Mouse (Mus musculus): ENCODE results near the gene Cir1. TPM values are rescaled to one million over a fixed set of nuclear protein-coding genes. Genes with fewer than 3 reads are reported as not detected.
A peak's percentile ranks its signal among the peaks of the same experiment; 100 is the strongest.

The Cir1 gene
- polyA plus RNA-seq, 1 experiment from 2014 or later: 21.0 TPM

DNA sequence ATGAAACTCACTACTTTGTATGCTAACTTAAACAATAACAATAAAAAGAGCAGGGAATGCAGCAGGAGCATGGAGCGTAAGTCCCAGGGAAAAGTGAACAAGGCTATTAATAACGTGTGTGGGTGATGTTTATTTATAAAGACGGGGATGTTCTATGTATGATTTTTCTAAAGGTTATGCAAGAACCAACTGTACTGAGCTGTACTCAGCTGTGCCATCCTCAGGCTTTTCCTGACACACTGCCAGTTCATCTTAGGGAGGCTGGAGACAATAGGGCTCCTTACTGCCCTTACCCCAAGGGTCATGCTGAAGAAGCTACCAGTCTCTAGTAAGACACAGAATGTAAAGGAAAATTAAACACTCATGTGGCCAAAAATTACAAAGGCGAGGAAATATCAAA is 21.4 kb downstream of the Cir1 start:
- no peak overlapping the region for H3K4me2 ChIP-seq (ENCODE audit: low read depth)
- no peak overlapping the region for H3K27ac ChIP-seq (ENCODE audit: low read depth, low read length)
- H3K27me3 ChIP-seq (ENCODE audit: control insufficient read depth, insufficient read depth, low read length): no peaks in the 10 kb centered on the region
- DNase-seq (ENCODE audit: low spot score) (no peak), ATAC-seq (ENCODE audit: insufficient read depth, low FRiP score, low TSS enrichment) (no peak)
- 93% methylated on average over 4 of the region's 4 CpGs for WGBS
- H3K9ac ChIP-seq (ENCODE audit: low read length): no peak overlapping the region
- no peaks in the 10 kb centered on the region for H3K9me3 ChIP-seq (ENCODE audit: control insufficient read depth, low read length)
- H3K4me3 ChIP-seq (ENCODE audit: low read depth, low read length): no peak overlapping the region
- no peaks in the 10 kb centered on the region for H3K4me1 ChIP-seq (ENCODE audit: control insufficient read depth, insufficient read depth, low read length)
- H3K36me3 ChIP-seq (ENCODE audit: control insufficient read depth, insufficient read depth, low read length): no peaks in the 10 kb centered on the region; the same call in 1 of the 2 replicates

DNA sequence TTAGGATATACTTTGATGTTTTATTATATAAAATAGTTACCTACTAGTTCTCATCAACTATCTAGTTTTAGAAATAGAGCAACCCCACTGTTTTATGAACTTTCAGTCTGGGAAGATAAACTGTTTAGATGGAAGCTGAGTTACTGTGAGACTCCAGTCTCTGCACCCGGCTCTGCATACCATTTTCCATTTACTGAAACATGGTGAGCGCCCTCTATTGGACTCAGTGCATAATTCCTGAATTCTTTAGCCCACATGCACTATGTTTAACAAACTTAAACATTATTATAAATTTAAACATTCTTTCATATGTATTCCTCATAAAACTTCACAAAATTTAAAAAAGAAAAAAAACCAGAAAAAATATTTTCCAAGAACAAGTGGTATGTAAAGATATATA is 26.9 kb downstream of the Cir1 start:
- Histone ChIP-seq H3K27me3 (ENCODE audit: control insufficient read depth, insufficient read depth, low read length) (peaks cover 12% of the 10 kb centered on the region), H3K4me1 (ENCODE audit: control insufficient read depth, insufficient read depth, low read length) (no peaks in the 10 kb centered on the region), H3K27ac (ENCODE audit: low read depth, low read length) (no peak overlapping the region), H3K36me3 (ENCODE audit: control insufficient read depth, insufficient read depth, low read length) (no peaks in the 10 kb centered on the region), H3K9ac (ENCODE audit: low read length) (no peak overlapping the region), H3K4me3 (ENCODE audit: low read depth, low read length) (no peak overlapping the region), H3K4me2 (ENCODE audit: low read depth) (no peak overlapping the region), H3K9me3 (ENCODE audit: control insufficient read depth, low read length) (no peaks in the 10 kb centered on the region)
- no peak for ATAC-seq (ENCODE audit: insufficient read depth, low FRiP score, low TSS enrichment)
- 13% methylated on average over 2 of the region's 2 CpGs for WGBS
- DNase-seq (ENCODE audit: low spot score): peak; percentile 35

DNA sequence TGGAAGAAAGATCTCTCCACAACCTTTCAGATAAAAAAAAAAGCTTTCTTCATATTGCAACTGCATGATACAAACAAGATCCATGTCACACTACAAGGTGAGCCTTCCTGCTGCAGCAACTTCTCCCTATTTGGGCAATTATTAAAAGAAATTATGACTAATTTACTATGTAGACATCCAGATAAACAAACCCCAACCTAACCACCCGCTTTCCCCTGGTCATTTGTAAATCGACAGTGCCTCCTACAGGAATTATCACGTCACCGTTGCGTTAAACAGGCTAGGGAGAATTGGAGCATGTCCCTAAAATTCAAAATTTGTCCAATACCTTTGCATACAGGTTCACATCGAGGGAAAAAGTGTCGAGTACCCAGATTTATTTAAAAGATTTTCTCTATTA is 30.8 kb downstream of the Cir1 start:
- Histone ChIP-seq H3K36me3 (ENCODE audit: control insufficient read depth, insufficient read depth, low read length) (no peaks in the 10 kb centered on the region), H3K9ac (ENCODE audit: low read length) (no peak overlapping the region), H3K4me3 (ENCODE audit: low read depth, low read length) (no peak overlapping the region), H3K4me1 (ENCODE audit: control insufficient read depth, insufficient read depth, low read length) (0 out of 2 replicates have a peak, but pooled peaks cover 4% of the 10 kb centered on the region), H3K27me3 (ENCODE audit: control insufficient read depth, insufficient read depth, low read length) (peaks cover 44% of the 10 kb centered on the region), H3K27ac (ENCODE audit: low read depth, low read length) (no peak overlapping the region), H3K4me2 (ENCODE audit: low read depth) (no peak overlapping the region), H3K9me3 (ENCODE audit: control insufficient read depth, low read length) (no peaks in the 10 kb centered on the region)
- ATAC-seq (ENCODE audit: insufficient read depth, low FRiP score, low TSS enrichment) (no peak), DNase-seq (ENCODE audit: low spot score) (no peak)
- 7% methylated on average over 7 of the region's 7 CpGs for WGBS

DNA sequence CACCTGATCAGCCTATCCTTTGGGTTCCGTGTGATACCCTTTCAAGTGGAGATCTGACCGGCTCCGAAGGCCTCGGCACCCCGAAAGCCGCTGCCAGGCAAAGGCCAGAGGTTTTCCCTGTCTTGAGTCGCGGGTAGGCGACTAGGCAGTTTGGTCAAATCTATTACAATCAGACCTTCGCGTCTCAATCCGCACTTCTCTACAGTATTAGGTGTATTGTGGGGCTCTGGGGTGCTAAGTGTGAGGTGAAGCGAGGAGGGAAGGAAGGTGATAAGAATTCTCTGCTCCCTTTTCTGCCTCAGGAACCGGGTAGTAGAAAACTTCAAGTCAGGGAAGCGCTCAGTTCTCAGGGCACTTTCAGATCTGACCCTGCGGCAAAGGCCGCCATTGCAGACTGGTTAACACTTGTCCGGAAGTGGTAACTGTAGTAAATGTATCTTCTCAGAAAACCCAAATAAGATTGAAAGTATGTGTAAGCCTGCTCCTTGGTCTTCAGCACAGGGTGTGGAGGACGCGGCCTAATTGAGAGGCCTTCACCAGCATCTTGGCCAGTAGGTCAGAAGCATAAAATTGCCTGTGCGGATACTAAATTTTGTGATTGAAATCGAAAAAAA is 31.3 kb downstream of the Cir1 start:
- 13% methylated on average over 22 of the region's 22 CpGs for WGBS
- H3K9me3 ChIP-seq (ENCODE audit: control insufficient read depth, low read length): no peaks in the 10 kb centered on the region
- H3K36me3 ChIP-seq (ENCODE audit: control insufficient read depth, insufficient read depth, low read length): no peaks in the 10 kb centered on the region
- H3K4me3 ChIP-seq (ENCODE audit: low read depth, low read length): no peak overlapping the region
- no peak overlapping the region for H3K9ac ChIP-seq (ENCODE audit: low read length)
- peaks cover 47% of the 10 kb centered on the region for H3K27me3 ChIP-seq (ENCODE audit: control insufficient read depth, insufficient read depth, low read length)
- 0 out of 2 replicates have a peak, but pooled peaks cover 4% of the 10 kb centered on the region for H3K4me1 ChIP-seq (ENCODE audit: control insufficient read depth, insufficient read depth, low read length)
- no peak overlapping the region for H3K27ac ChIP-seq (ENCODE audit: low read depth, low read length)
- ATAC-seq (ENCODE audit: insufficient read depth, low FRiP score, low TSS enrichment) (no peak), DNase-seq (ENCODE audit: low spot score) (peak; percentile 37)
- H3K4me2 ChIP-seq (ENCODE audit: low read depth): peak overlapping the region; percentile 19; the same call in 1 of the 2 replicates

DNA sequence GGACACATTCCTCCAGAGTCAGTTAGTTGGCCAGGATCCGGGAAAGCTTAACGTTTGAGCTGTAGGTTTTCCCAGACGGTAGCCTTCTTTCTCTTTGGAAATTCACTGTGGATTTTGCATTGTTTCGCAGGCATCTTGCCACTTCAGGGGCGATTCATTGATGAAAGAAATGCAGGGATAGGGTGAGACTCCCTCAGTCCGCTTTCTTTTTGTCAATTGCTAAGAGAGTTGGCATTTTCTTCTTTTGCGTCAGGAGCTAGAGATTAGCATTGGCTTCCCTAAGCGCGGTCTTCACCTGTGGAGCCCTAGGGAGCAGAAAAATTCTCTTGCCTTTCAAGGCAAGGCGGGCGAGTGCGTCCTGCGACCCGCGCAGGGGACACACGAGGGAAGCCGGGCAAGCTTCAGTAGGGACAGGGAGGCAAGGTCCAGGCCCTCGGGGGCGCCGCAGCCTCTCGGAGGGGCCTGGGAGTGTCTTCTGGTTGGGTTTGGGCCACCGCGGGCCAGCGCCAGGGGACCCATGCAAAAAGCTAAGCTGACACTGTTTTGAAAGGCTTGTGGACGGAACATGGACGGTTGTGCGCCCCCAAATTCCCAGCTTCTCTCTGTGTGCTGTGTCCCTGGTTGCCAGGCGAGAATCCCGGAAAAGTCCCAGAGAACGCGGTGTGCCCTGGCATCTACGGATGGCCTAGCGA is 32.0 kb downstream of the Cir1 start:
- no peak for ATAC-seq (ENCODE audit: insufficient read depth, low FRiP score, low TSS enrichment)
- Histone ChIP-seq H3K4me1 (ENCODE audit: control insufficient read depth, insufficient read depth, low read length) (0 out of 2 replicates have a peak, but pooled peaks cover 4% of the 10 kb centered on the region), H3K27me3 (ENCODE audit: control insufficient read depth, insufficient read depth, low read length) (peaks cover 47% of the 10 kb centered on the region), H3K4me2 (ENCODE audit: low read depth) (peak overlapping the region; percentile 19), H3K9me3 (ENCODE audit: control insufficient read depth, low read length) (no peaks in the 10 kb centered on the region), H3K9ac (ENCODE audit: low read length) (no peak overlapping the region), H3K4me3 (ENCODE audit: low read depth, low read length) (no peak overlapping the region), H3K36me3 (ENCODE audit: control insufficient read depth, insufficient read depth, low read length) (no peaks in the 10 kb centered on the region), H3K27ac (ENCODE audit: low read depth, low read length) (no peak overlapping the region)
- WGBS: 2% methylated on average over 33 of the region's 33 CpGs
- peak; percentile 42 for DNase-seq (ENCODE audit: low spot score)

DNA sequence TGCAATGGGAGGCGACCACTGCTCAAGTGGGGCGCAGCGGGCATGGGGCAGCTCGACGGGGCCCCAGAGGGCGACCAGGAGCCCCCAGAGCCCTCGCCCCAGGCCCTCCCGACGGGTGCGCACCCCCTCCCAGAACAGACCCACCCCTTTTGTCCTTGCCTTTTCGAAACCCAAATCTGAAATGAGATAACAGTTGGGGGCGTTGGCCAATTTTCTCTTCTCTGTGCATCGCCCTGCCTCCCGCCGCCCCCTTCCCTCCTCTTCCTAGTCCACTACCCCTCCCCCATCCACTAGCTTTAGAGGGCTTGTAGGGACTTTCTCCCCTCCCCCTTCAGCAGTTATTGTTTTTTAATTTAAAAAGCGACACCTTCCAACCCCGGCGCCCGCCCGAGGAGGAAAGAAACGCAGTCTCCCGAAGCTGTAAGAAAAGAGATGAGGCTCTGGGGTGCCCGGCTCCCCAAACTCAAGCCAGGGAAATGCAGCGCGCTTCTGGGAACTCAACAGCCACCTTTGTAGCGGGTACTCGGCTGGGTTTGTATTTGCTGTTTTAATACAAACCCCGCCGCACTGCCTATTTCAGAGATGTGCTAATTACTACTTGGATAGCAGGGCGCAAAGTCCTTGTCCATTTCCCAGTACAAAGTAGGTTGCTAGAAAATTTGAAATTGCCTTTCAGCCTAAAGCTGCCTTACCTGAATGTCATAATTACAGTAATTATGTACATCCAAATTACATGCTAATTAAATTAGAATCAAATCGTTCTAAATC is 33.0 kb downstream of the Cir1 start:
- Histone ChIP-seq H3K27me3 (ENCODE audit: control insufficient read depth, insufficient read depth, low read length) (peaks cover 52% of the 10 kb centered on the region), H3K27ac (ENCODE audit: low read depth, low read length) (no peak overlapping the region), H3K9ac (ENCODE audit: low read length) (no peak overlapping the region), H3K4me2 (ENCODE audit: low read depth) (peak overlapping the region; percentile 30), H3K4me1 (ENCODE audit: control insufficient read depth, insufficient read depth, low read length) (0 out of 2 replicates have a peak, but pooled peaks cover 4% of the 10 kb centered on the region), H3K36me3 (ENCODE audit: control insufficient read depth, insufficient read depth, low read length) (no peaks in the 10 kb centered on the region), H3K9me3 (ENCODE audit: control insufficient read depth, low read length) (no peaks in the 10 kb centered on the region), H3K4me3 (ENCODE audit: low read depth, low read length) (peak overlapping the region; percentile 9; the same call in 1 of the 2 replicates)
- ATAC-seq (ENCODE audit: insufficient read depth, low FRiP score, low TSS enrichment) (peak; percentile 25; the same call in 1 of the 2 replicates), DNase-seq (ENCODE audit: low spot score) (peak; percentile 32)
- WGBS: under 1% methylated on average over 31 of the region's 31 CpGs

DNA sequence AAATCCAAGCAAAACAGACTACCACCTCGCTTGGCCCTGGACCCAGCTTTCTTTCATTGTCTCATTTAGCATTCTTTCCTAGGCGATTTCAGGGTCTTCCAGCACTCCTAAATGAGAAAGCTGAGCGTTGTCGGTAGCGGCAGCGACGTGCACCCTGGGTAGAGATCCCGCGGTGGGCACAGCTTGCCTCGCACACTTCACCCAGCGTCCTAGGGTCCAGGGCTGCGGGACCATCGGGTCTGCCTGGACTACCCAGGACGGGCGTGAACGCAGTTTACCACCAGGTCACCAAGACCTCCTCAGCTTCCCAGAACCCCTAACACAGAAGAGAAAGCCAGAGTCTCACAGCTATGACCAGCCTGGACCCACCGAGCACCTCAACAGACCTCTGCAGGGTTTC is 33.6 kb downstream of the Cir1 start:
- 0% methylated on average over 17 of the region's 17 CpGs for WGBS
- peaks cover 9% of the 10 kb centered on the region for H3K4me1 ChIP-seq (ENCODE audit: control insufficient read depth, insufficient read depth, low read length)
- H3K36me3 ChIP-seq (ENCODE audit: control insufficient read depth, insufficient read depth, low read length): no peaks in the 10 kb centered on the region
- peak overlapping the region; percentile 9; the same call in 1 of the 2 replicates for H3K4me3 ChIP-seq (ENCODE audit: low read depth, low read length)
- H3K27ac ChIP-seq (ENCODE audit: low read depth, low read length): no peak overlapping the region
- peak overlapping the region; percentile 30 for H3K4me2 ChIP-seq (ENCODE audit: low read depth)
- H3K27me3 ChIP-seq (ENCODE audit: control insufficient read depth, insufficient read depth, low read length): peaks cover 58% of the 10 kb centered on the region
- DNase-seq (ENCODE audit: low spot score): no peak
- peak; percentile 23; the same call in 1 of the 2 replicates for ATAC-seq (ENCODE audit: insufficient read depth, low FRiP score, low TSS enrichment)
- H3K9me3 ChIP-seq (ENCODE audit: control insufficient read depth, low read length): no peaks in the 10 kb centered on the region
- 0 out of 2 replicates have a peak overlapping the region, but pooled peaks have one; percentile 18 for H3K9ac ChIP-seq (ENCODE audit: low read length)

DNA sequence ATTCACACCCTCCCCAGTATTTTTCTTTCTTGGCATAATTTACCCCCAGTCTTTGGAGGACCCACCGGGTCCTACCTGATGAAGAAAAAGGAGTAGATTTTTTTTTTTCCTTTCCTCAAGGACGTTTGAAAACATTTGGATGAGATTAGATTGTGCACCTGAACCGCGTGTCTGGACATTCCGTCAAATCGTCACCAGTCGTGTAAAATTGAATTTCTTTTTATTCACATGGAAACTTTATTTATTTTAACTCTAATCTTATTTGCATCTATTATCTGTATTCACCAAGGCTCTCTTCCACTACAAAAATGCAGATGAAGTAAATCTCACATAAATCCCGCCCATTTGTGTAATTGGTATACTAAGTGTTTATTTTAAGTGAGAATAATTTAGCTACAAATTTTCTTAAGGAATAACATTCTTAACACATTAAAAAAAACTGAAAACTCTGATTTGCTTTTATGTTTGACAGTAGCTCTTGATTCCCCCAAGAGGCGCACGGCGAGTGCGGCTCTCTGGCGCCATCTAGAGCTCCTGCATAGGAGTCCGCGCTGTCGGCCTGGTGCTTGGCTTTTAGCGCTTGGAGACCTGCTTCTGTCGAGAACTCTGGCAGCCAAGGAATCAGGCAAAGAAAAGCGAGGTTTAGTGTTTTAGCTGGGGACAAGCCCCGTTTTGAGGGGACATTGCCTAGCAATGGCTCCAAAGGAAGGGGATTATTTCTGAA is 34.2 kb downstream of the Cir1 start:
- Histone ChIP-seq H3K4me3 (ENCODE audit: low read depth, low read length) (peak overlapping the region; percentile 9; the same call in 1 of the 2 replicates), H3K27me3 (ENCODE audit: control insufficient read depth, insufficient read depth, low read length) (peaks cover 64% of the 10 kb centered on the region), H3K9ac (ENCODE audit: low read length) (no peak overlapping the region), H3K36me3 (ENCODE audit: control insufficient read depth, insufficient read depth, low read length) (no peaks in the 10 kb centered on the region), H3K9me3 (ENCODE audit: control insufficient read depth, low read length) (no peaks in the 10 kb centered on the region), H3K4me1 (ENCODE audit: control insufficient read depth, insufficient read depth, low read length) (peaks cover 13% of the 10 kb centered on the region), H3K4me2 (ENCODE audit: low read depth) (peak overlapping the region; percentile 39), H3K27ac (ENCODE audit: low read depth, low read length) (no peak overlapping the region)
- DNase-seq (ENCODE audit: low spot score) (peak; percentile 95), ATAC-seq (ENCODE audit: insufficient read depth, low FRiP score, low TSS enrichment) (no peak)
- WGBS: 2% methylated on average over 20 of the region's 20 CpGs

Measured in neural tube, embryonic 11.5 days (tissue).